Mouse (Mus musculus) frontal cortex, postnatal 14 days (tissue): ENCODE measurements around the gene Gm19668.
"Not testable (repeated sequence)": the region's sequence is repeated elsewhere in the genome, so short reads cannot be mapped to it uniquely, and the experiment has no call there.

Source experiments
- DNase-seq, 2 experiments: peaks; one replicate each; pipeline ENCODE4 v3.0.0; 2022; ENCODE audit warnings: low spot score in 2 of 2

The Gm19668 gene

DNA sequence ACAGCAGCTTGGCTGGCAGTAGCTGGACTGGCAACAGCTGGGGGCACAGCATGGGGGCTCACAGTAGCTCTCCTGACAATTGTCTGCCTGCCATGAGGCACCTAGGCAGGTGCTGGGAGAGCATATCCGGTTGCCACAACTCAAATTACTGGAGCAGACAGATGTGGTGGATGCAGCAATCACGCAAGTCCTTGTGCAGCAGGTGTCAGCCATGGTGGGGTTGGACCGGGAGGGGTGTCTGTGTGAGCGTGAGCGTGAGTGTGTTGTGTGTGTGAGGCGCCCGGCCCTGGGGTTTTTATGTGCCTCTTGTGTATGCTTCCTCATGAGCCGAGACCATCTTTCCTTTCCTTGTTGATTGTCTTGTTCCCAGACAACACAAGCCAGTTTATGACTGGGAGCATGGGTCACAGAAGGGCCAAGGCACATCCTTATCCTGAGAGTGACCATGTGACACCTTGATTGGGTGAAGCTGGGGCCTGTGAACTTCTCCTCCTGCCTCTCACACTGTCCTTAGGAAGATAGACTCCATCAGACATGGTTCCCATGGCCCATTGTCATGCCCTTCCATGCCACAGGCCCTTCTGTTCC is at the start of gene Gm19668:
Gene Gm19668 (minus strand): TSS at position 213 of the 588 bp plus-strand sequence.
- DNase-seq: no peak

DNA sequence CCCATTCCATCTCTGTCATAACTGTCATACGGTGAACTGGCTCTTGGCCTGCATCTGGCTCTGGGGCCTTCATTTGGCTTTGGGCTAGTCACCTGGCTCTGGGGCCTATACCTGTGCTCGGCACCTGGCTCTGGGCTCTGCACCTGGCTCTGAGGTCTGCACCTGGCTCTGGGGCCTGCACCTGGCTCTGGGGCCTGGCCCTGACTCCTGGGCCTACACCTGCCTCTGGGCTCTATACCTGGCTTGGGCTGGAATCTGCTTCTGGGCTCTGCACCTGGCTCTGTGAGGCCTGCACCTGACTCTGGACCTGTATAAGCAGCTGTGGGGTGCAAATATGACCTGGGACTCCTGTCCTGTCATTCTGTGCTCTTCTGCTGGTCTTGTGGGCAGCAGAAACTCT is 48.6 kb upstream of the Gm19668 start:
- DNase-seq: no peak

DNA sequence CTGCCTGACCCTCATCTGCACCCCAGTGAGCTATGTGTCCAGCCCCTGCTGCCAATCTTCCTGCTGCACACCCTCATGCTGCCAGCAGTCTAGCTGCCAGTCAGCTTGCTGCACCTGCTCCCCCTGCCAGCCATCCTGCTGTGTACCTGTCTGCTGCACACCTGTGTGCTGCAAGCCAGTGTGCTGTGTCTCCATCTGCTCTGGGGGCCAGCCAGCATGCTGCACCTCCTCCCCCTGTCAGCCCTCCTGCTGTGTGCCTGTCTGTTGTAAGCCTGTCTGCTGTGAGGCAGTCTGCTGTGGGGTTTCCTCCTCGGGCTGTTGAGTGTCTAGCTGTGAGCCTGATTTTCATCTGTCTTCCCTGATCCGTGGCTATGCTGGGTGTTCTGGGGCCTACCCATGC is 48.0 kb upstream of the Gm19668 start:
- DNase-seq: no peak

DNA sequence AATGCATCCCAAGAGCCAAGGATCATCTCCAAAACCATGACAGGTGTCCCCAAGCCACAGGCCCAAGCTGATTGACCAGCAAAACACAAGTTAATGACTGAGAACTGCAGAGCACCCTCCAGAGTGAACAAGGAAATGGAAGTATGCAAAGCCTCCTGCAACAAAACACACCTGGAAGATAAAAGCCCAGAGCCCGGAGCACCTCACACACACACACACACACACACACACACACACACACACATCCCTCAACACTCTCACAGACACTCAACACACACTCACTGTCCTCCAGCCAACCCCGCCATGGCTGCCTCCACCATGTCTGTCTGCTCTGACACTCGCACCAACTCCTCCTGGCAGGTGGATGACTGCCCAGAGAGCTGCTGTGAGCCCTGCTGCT is 47.6 kb upstream of the Gm19668 start, which contains the start of gene Gm36176:
Gene Gm36176 (plus strand): TSS at position 301 of the 400 bp plus-strand sequence.
- DNase-seq: no peak

DNA sequence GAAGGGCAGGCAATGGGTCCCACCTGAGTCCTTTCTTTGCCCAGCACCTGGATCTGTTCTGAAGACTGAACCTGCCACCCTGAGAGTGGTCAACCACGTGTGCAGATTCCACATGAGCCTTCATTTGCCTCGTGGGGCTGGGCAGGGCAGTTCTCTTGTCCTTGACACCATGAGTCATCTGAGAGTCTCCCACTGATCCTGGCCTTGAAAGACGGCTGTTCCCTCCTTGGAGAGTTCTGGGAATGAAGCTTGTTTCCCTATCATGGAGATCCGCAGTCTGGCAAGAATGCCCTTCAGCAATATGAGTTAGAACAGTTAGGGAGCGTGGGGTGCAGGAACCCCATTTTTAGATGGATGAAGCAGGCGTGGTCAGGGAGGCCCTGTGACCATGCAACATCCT is 40.1 kb upstream of the Gm19668 start:
- no peak for DNase-seq

DNA sequence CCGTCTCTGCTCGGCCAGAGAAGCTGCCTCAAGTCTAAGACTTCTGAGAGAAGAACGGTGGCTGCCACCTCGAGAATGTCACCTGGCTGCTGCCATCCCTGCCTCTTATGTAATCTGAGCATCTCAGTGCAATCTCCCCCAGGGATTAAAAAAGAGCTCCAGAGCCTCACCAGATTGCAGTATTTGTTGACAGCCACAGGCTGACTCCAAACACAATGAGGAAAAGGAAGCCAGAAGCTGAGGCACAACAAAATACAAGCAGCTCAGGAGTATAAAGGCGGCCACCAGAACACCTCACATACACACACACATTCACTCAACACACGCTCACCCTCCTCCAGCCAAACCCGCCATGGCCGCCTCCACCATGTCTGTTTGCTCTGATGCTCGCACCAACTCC is 36.7 kb upstream of the Gm19668 start, which contains the start of gene Krtap10-10:
Gene Krtap10-10 (plus strand): TSS at position 301 of the 400 bp plus-strand sequence.
- DNase-seq: no peak

DNA sequence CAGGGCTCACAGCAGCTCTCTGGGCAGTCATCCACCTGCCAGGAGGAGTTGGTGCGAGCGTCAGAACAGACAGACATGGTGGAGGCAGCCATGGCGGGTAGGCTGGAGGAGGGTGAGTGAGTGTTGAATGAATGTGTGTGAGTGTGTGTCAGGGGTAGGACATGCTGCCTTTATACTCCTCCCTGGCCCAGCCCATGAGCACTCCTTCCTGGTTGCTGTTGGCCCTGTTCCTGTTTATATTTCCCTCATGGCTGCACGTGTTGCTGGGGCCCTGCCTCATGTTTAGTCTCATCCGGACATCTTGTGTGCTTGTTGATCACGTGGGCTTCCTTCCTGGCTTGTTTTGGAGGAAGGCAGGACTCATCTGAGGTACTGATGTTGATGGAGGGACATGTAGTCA is 28.0 kb upstream of the Gm19668 start, which contains the start of gene Krtap10-4:
Gene Krtap10-4 (minus strand): TSS at position 145 of the 400 bp plus-strand sequence.
- no peak for DNase-seq

DNA sequence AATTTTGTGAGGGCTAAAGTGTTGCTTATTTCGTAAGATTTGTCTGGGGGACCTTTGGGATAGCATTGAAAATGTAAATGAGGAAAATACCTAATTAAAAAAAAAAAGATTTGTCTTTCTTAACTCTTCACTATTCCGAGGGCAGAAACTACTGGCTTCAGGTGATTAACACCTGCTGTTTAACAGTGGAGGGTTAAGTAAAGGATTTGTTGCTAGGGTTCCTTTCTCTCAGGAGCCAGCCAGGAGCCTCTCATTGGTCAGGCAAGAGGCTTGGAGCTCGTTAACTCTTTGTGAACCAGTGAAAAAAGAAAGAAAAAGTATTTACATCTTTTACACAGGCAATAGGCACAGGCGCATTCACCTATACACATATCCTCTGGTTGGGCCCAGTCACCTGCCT is 20.3 kb upstream of the Gm19668 start:
- DNase-seq: no peak

DNA sequence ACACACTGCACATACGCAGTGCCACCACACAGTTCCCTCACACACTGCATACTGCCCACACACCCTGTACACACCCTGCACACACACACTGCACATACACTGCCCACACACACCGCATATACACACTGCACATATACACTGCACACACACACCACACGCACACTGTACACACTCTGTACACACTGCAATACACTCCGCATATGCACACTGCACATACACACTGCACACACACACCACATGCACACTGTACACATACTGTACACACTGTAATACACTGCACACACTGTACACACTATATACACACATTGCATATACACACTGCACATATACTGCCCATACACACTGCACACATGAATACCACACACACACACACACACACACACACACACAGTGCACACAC is 19.6 kb upstream of the Gm19668 start:
- DNase-seq: no peak

DNA sequence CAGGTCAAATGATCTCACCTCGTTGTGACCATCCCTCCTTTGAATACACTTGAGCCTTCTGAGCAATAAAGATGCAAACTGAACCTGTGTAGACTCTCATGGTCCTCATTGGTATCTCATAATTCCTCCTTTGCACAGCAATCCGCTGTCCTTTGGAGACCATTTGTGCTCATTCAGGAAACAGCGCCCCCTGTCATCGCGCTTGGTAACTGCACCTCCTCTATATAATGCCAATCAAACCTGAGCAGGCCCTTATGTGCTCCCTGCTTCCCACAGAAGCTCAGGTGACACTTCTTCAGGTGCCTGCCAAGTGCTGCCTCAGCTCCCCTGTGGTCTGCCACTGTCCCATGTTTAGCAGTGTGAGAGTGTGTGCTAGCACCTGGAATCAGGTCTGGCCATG is 16.6 kb upstream of the Gm19668 start:
- no peak for DNase-seq

DNA sequence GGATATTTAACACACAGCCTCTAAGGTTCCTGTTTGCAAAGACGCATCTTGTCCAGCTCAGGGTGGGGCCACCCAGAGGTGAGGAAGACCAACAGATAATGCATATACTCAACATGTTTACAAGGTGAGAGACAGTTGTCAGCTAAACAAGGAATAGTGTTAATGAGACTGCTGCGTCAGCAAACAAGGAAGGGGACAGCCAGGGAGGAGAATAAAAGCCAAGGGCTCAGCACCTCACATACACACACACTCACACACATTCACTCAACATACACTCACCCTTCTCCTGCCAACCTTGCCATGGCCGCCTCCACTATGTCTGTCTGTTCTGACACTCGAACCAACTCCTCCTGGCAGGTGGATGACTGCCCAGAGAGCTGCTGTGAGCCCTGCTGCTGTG is 15.4 kb upstream of the Gm19668 start, which contains the start of gene Gm2696:
Gene Gm2696 (plus strand): TSS at position 301 of the 400 bp plus-strand sequence.
- no peak for DNase-seq

DNA sequence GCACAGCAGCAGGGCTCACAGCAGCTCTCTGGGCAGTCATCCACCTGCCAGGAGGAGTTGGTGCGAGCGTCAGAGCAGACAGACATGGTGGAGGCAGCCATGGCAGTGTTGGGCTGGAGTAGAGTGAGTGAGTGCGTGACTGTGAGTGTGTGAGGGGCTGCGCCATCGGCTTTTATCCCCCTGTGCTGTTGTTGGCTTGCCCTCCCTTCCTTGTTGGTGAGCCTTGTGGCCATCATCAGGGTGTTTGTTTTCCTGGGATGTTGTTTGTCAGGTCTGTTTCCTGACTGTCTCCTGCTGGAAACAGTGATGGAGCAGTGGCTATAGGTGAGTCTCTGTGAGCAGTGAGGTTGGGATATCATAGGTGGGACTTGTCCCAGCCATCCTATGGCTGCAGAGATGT is 12.8 kb upstream of the Gm19668 start, which contains the start of gene Gm9507:
Gene Gm9507 (minus strand): TSS at position 101 of the 400 bp plus-strand sequence.
- no peak for DNase-seq

DNA sequence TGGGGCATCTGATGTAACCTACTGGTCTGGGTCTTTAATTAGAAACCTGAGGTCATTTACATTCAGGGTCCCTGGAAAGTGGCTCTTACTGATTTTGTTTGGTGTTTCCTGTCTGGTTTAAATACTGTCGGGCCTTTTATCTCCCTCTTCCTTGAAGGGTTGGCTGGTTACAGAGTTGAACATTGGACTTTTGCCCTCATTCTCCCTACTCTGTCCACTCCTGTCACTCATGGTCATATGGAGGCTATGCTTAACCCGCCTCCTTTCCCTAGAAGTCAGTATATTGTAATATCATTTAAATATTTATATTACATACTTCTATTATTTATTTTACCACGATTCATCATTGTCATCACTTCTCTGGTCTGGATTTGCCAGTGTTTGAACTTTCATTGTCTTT is 5.2 kb upstream of the Gm19668 start:
- DNase-seq: no peak

DNA sequence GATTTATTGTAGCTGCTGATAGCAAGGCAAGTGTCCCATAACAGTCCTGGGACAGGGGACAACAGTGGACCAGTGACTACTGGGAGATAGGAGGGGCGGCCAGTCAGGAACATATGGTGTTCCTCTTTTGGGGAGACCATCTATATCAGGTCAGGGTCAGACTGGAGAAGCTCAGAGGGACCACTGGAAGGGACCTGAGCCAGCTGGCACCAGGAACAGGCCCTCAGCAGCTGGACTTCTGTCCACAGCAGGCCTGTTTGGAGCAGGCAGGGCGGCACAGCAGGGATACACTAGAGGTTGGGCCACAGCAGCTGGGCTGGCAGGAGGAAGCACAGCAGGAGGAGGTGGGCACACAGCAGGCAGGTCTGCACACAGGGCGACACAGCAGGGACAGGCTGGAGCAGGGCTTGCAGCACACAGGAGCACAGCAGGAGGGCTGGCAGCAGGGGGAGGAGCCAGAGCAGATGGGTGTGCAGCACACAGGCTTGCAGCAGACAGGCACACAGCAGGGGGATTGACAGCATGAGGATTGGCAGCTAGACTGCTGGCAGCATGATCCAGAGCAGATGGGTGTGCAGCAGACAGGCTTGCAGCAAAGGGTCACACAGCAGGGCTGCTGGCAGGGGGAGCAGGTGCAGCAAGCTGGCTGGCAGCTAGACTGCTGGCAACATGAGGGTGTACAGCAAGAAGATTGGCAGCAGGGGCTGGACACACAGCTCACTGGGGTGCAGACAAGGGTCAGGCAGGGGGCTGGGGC is 591 bp downstream of the Gm19668 start:
- not testable (repeated sequence) for DNase-seq

DNA sequence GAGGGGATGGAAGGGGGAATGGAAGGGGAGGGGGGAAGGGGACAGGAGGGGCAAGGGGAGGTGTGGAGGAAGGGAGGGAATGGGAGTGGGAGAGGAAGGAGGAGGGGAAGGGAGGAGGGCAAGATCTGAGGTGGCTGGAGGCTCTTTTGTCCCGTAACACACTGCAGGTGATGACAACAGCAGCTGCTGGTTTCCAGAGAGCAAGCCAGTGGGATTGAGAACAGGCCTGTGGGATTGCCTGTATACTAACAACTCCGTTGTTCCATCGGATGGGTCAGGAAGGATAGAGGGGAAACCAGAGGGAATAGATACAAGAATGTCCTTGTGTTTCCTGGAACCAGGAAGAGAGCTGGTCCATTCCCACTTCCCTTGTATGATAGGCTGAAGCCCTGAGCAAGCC is 1.3 kb downstream of the Gm19668 start:
- DNase-seq: no peak

DNA sequence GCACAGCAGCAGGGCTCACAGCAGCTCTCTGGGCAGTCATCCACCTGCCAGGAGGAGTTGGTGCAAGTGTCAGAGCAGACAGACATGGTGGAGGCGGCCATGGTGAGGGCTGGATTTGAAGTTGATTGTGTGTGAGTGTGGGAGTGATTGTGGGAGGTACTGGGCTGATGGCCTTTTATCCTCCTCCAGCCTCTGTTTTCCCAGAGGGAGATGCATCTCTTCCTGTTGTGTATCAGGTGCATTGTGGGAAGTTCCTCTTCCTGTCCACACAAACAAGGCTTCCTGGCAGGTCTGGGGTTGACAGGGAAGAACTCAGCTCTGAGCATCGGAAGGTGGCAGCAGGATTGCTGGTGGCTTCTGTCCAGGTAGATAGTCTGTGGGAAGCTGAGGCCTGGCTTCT is 4.0 kb downstream of the Gm19668 start, which contains the start of gene Gm9639:
Gene Gm9639 (minus strand): TSS at position 101 of the 400 bp plus-strand sequence.
- no peak for DNase-seq

DNA sequence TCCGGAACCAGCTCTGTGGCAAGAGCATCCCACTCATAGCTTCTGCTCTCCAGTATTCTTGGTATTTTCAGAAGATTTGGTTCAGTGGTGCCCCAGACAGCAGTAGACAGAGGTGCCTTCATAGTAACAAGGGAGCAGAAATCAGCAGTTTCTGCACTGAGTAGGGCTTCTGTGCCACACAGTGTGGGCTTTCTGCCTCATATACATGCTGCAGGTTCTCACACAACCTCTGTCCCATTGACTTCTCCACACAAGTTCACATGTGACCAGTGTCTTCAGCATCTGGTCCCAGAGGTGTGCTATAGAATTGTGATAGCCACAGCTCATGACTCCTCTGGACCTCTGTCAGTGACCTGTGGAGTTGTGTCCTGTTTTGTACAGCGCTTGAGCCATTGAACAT is 10.3 kb downstream of the Gm19668 start:
- no peak for DNase-seq

DNA sequence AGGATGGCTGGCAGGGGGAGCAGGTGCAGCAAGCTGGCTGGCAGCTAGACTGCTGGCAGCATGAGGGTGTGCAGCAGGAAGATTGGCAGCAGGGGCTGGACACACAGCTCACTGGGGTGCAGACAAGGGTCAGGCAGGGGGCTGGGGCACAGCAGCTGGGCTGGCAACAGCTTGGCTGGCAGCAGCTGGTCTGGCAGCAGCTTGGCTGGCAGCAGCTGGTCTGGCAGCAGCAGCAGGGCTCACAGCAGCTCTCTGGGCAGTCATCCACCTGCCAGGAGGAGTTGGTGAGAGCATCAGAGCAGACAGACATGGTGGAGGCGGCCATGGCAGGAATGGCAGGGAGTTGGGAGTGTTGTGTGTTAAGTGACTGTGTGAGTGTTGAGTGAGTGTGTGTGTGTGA is 11.1 kb downstream of the Gm19668 start, which contains the start of gene Gm7137:
Gene Gm7137 (minus strand): TSS at position 325 of the 400 bp plus-strand sequence.
- not testable (repeated sequence) for DNase-seq

DNA sequence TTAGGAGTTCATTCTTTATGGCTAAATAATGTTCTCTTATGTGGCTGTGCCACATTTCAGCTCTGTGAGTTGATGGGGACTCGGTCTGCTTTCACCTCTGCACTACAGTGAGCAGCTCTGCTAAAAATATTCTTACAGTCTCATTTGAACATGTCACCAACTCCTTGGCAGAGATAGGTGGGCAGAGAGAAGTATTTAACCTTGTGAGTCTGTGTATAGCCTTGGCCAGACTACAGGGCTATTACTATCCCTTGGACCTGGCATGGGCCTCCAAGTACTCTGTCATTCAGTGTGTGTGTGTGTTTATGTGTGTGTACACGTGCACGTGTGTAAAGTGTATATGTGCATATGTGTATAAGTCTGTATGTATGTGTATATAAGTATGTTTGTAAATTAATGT is 15.5 kb downstream of the Gm19668 start:
- not testable (repeated sequence) for DNase-seq

DNA sequence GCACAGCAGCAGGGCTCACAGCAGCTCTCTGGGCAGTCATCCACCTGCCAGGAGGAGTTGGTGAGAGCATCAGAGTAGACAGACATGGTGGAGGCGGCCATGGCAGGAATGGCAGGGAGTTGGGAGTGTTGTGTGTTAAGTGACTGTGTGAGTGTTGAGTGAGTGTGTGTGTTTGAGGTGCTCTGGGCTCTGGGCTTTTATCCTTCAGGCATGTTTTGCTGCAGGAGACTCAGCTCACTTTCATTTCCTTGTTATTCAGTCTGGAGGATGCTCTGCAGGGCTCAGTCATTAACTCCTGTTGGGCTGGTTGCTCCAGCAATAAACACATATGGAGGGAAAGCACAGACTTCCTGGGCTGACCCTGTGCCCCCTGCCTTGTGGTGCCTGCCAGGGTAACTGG is 16.5 kb downstream of the Gm19668 start, which contains the start of gene Gm3250:
Gene Gm3250 (minus strand): TSS at position 101 of the 400 bp plus-strand sequence.
- not testable (repeated sequence) for DNase-seq

DNA sequence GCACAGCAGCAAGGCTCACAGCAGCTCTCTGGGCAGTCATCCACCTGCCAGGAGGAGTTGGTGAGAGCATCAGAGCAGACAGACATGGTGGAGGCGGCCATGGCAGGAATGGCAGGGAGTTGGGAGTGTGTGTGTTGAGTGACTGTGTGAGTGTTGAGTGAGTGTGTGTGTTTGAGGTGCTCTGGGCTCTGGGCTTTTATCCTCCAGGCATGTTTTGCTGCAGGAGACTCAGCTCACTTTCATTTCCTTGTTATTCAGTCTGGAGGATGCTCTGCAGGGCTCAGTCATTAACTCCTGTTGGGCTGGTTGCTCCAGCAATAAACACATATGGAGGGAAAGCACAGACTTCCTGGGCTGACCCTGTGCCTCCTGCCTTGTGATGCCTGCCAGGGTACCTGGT is 22.1 kb downstream of the Gm19668 start, which contains the start of gene Gm7138:
Gene Gm7138 (minus strand): TSS at position 101 of the 400 bp plus-strand sequence.
- DNase-seq: not testable (repeated sequence)

DNA sequence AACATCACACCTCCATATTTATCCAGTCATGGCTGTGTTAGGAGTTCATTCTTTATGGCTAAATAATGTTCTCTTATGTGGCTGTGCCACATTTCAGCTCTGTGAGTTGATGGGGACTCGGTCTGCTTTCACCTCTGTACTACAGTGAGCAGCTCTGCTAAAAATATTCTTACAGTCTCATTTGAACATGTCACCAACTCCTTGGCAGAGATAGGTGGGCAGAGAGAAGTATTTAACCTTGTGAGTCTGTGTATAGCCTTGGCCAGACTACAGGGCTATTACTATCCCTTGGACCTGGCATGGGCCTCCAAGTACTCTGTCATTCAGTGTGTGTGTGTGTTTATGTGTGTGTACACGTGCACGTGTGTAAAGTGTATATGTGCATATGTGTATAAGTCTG is 26.8 kb downstream of the Gm19668 start:
- not testable (repeated sequence) for DNase-seq

DNA sequence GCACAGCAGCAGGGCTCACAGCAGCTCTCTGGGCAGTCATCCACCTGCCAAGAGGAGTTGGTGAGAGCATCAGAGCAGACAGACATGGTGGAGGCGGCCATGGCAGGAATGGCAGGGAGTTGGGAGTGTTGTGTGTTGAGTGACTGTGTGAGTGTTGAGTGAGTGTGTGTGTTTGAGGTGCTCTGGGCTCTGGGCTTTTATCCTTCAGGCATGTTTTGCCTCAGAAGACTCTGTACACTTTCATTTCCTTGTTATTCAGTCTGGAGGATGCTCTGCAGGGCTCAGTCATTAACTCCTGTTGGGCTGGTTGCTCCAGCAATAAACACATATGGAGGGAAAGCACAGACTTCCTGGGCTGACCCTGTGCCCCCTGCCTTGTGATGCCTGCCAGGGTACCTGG is 27.7 kb downstream of the Gm19668 start, which contains the start of gene Gm3238:
Gene Gm3238 (minus strand): TSS at position 101 of the 400 bp plus-strand sequence.
- not testable (repeated sequence) for DNase-seq
